Mouse (Mus musculus): ENCODE results near the gene Rbm4. TPM values are rescaled to one million over a fixed set of nuclear protein-coding genes. Genes with fewer than 3 reads are reported as not detected.
A peak's percentile ranks its signal among the peaks of the same experiment; 100 is the strongest.
"Not testable (repeated sequence)": the region's sequence is repeated elsewhere in the genome, so short reads cannot be mapped to it uniquely, and the experiment has no call there.

Gene Rbm4
- polyA plus RNA-seq, 1 experiment from 2014 or later: 59.8 TPM

GRCm38 (mm10) chr19:4829156-4829555 lies 35.5 kb upstream of the Rbm4 start:
- Histone ChIP-seq H3K4me3 (ENCODE audit: low read depth, low read length) (no peak overlapping the region), H3K9me3 (ENCODE audit: control insufficient read depth, low read length) (no peaks in the 10 kb centered on the region), H3K27ac (ENCODE audit: low read depth) (no peak overlapping the region), H3K4me1 (replicated peaks; ENCODE audit: control insufficient read depth, insufficient read depth, low read length) (no peaks in the 10 kb centered on the region), H3K27me3 (replicated peaks; ENCODE audit: control insufficient read depth, insufficient read depth, low read length) (no peaks in the 10 kb centered on the region), H3K4me2 (ENCODE audit: low read length) (no peak overlapping the region), H3K36me3 (ENCODE audit: control insufficient read depth, insufficient read depth, low read length) (peaks cover 32% of the 10 kb centered on the region), H3K9ac (ENCODE audit: low read length) (no peak overlapping the region)
- DNase-seq (ENCODE audit: low spot score) (no peak), ATAC-seq (replicated peaks; ENCODE audit: low FRiP score, low TSS enrichment, low read depth) (no peak)
- WGBS: 69% methylated on average over 7 of the region's 7 CpGs

- H3K4me2 ChIP-seq (ENCODE audit: low read length): no peak overlapping the region
- ATAC-seq (replicated peaks; ENCODE audit: low FRiP score, low TSS enrichment, low read depth): peak; percentile 79
These were observed 34.9 kb upstream of the Rbm4 start for GRCm38 (mm10) chr19:4828444-4829114.

GRCm38 (mm10) chr19:4820678-4821303 lies 27.1 kb upstream of the Rbm4 start:
- no peaks in the 10 kb centered on the region for H3K27me3 ChIP-seq (replicated peaks; ENCODE audit: control insufficient read depth, insufficient read depth, low read length)
- ATAC-seq (replicated peaks; ENCODE audit: low FRiP score, low TSS enrichment, low read depth): 0 out of 2 replicates have a peak, but pooled peaks have one; percentile 47
- no peak overlapping the region for H3K4me2 ChIP-seq (ENCODE audit: low read length)
- no peak overlapping the region for H3K27ac ChIP-seq (ENCODE audit: low read depth)
- H3K4me3 ChIP-seq (ENCODE audit: low read depth, low read length): no peak overlapping the region
- H3K9me3 ChIP-seq (ENCODE audit: control insufficient read depth, low read length): no peaks in the 10 kb centered on the region
- no peaks in the 10 kb centered on the region for H3K4me1 ChIP-seq (replicated peaks; ENCODE audit: control insufficient read depth, insufficient read depth, low read length)
- WGBS: 70% methylated on average over 5 of the region's 5 CpGs
- peak; percentile 60 for DNase-seq (ENCODE audit: low spot score)
- peaks cover 12% of the 10 kb centered on the region for H3K36me3 ChIP-seq (ENCODE audit: control insufficient read depth, insufficient read depth, low read length)
- H3K9ac ChIP-seq (ENCODE audit: low read length): no peak overlapping the region

More at GRCm38 (mm10) chr19:4828444-4829114, 34.9 kb upstream of the Rbm4 start:
- DNase-seq (ENCODE audit: low spot score): no peak
- H3K4me1 ChIP-seq (replicated peaks; ENCODE audit: control insufficient read depth, insufficient read depth, low read length): no peaks in the 10 kb centered on the region
- no peaks in the 10 kb centered on the region for H3K9me3 ChIP-seq (ENCODE audit: control insufficient read depth, low read length)
- peaks cover 28% of the 10 kb centered on the region for H3K36me3 ChIP-seq (ENCODE audit: control insufficient read depth, insufficient read depth, low read length)
- WGBS: 54% methylated on average over 16 of the region's 16 CpGs
- H3K4me3 ChIP-seq (ENCODE audit: low read depth, low read length): no peak overlapping the region
- no peak overlapping the region for H3K9ac ChIP-seq (ENCODE audit: low read length)
- no peaks in the 10 kb centered on the region for H3K27me3 ChIP-seq (replicated peaks; ENCODE audit: control insufficient read depth, insufficient read depth, low read length)
- no peak overlapping the region for H3K27ac ChIP-seq (ENCODE audit: low read depth)

- no peak overlapping the region for H3K4me2 ChIP-seq (ENCODE audit: low read length)
- H3K9ac ChIP-seq (ENCODE audit: low read length): no peak overlapping the region
- WGBS: 45% methylated on average over 1 of the region's 1 CpGs
- H3K27me3 ChIP-seq (replicated peaks; ENCODE audit: control insufficient read depth, insufficient read depth, low read length): no peaks in the 10 kb centered on the region
- no peak overlapping the region for H3K4me3 ChIP-seq (ENCODE audit: low read depth, low read length)
- DNase-seq (ENCODE audit: low spot score) (peak; percentile 54), ATAC-seq (replicated peaks; ENCODE audit: low FRiP score, low TSS enrichment, low read depth) (peak; percentile 69; the same call in 1 of the 2 replicates)
- H3K36me3 ChIP-seq (ENCODE audit: control insufficient read depth, insufficient read depth, low read length): no peaks in the 10 kb centered on the region
- H3K27ac ChIP-seq (ENCODE audit: low read depth): no peak overlapping the region
- H3K4me1 ChIP-seq (replicated peaks; ENCODE audit: control insufficient read depth, insufficient read depth, low read length): 0 out of 2 replicates have a peak, but pooled peaks cover 2% of the 10 kb centered on the region
- no peaks in the 10 kb centered on the region for H3K9me3 ChIP-seq (ENCODE audit: control insufficient read depth, low read length)
These were observed 23.6 kb upstream of the Rbm4 start for GRCm38 (mm10) chr19:4817182-4817835.

- Histone ChIP-seq H3K4me3 (ENCODE audit: low read depth, low read length) (no peak overlapping the region), H3K9me3 (ENCODE audit: control insufficient read depth, low read length) (no peaks in the 10 kb centered on the region), H3K36me3 (ENCODE audit: control insufficient read depth, insufficient read depth, low read length) (no peaks in the 10 kb centered on the region), H3K4me2 (ENCODE audit: low read length) (no peak overlapping the region), H3K27me3 (replicated peaks; ENCODE audit: control insufficient read depth, insufficient read depth, low read length) (no peaks in the 10 kb centered on the region), H3K4me1 (replicated peaks; ENCODE audit: control insufficient read depth, insufficient read depth, low read length) (peaks cover 14% of the 10 kb centered on the region; the same call in 1 of the 2 replicates), H3K9ac (ENCODE audit: low read length) (no peak overlapping the region), H3K27ac (ENCODE audit: low read depth) (no peak overlapping the region)
- peak; percentile 61 for DNase-seq (ENCODE audit: low spot score)
- ATAC-seq (replicated peaks; ENCODE audit: low FRiP score, low TSS enrichment, low read depth): no peak
- 84% methylated on average over 6 of the region's 6 CpGs for WGBS
These were observed 19.3 kb upstream of the Rbm4 start for GRCm38 (mm10) chr19:4813015-4813414.

- Histone ChIP-seq H3K9ac (ENCODE audit: low read length) (peak overlapping the region; percentile 72), H3K4me2 (ENCODE audit: low read length) (peak overlapping the region; percentile 64), H3K4me1 (replicated peaks; ENCODE audit: control insufficient read depth, insufficient read depth, low read length) (peaks cover 14% of the 10 kb centered on the region; the same call in 1 of the 2 replicates), H3K27ac (ENCODE audit: low read depth) (peak overlapping the region; percentile 94), H3K4me3 (ENCODE audit: low read depth, low read length) (peak overlapping the region; percentile 97)
- 74% methylated on average over 8 of the region's 8 CpGs for WGBS
- H3K9me3 ChIP-seq (ENCODE audit: control insufficient read depth, low read length); H3K36me3 ChIP-seq (ENCODE audit: control insufficient read depth, insufficient read depth, low read length); ATAC-seq (replicated peaks; ENCODE audit: low FRiP score, low TSS enrichment, low read depth); H3K27me3 ChIP-seq (replicated peaks; ENCODE audit: control insufficient read depth, insufficient read depth, low read length): not testable (repeated sequence)
- peak; percentile 52 for DNase-seq (ENCODE audit: low spot score)
These were observed 18.7 kb upstream of the Rbm4 start for GRCm38 (mm10) chr19:4812334-4812949.

- Histone ChIP-seq H3K4me3 (ENCODE audit: low read depth, low read length) (peak overlapping the region; percentile 97), H3K9ac (ENCODE audit: low read length) (peak overlapping the region; percentile 72), H3K27me3 (replicated peaks; ENCODE audit: control insufficient read depth, insufficient read depth, low read length) (no peaks in the 10 kb centered on the region), H3K4me2 (ENCODE audit: low read length) (peak overlapping the region; percentile 64), H3K27ac (ENCODE audit: low read depth) (peak overlapping the region; percentile 94), H3K36me3 (ENCODE audit: control insufficient read depth, insufficient read depth, low read length) (no peaks in the 10 kb centered on the region), H3K9me3 (ENCODE audit: control insufficient read depth, low read length) (no peaks in the 10 kb centered on the region), H3K4me1 (replicated peaks; ENCODE audit: control insufficient read depth, insufficient read depth, low read length) (peaks cover 14% of the 10 kb centered on the region; the same call in 1 of the 2 replicates)
- DNase-seq (ENCODE audit: low spot score) (no peak), ATAC-seq (replicated peaks; ENCODE audit: low FRiP score, low TSS enrichment, low read depth) (peak; percentile 61)
- 3% methylated on average over 12 of the region's 12 CpGs for WGBS
These were observed 18.2 kb upstream of the Rbm4 start for GRCm38 (mm10) chr19:4811909-4812242.

GRCm38 (mm10) chr19:4811063-4811908 lies 17.6 kb upstream of the Rbm4 start, which contains the start of the genes Gm21992 and Rbm14:
Gm21992 (minus strand) TSS chr19:4811612.
Rbm14 (minus strand) TSS chr19:4811634.
- Histone ChIP-seq H3K27me3 (replicated peaks; ENCODE audit: control insufficient read depth, insufficient read depth, low read length) (no peaks in the 10 kb centered on the region), H3K4me3 (ENCODE audit: low read depth, low read length) (peak within 1 kb of the TSS; percentile 97), H3K36me3 (ENCODE audit: control insufficient read depth, insufficient read depth, low read length) (no peaks in the 10 kb centered on the region), H3K4me2 (ENCODE audit: low read length) (peak within 1 kb of the TSS; percentile 95), H3K9ac (ENCODE audit: low read length) (peak within 1 kb of the TSS; percentile 82), H3K4me1 (replicated peaks; ENCODE audit: control insufficient read depth, insufficient read depth, low read length) (peaks cover 14% of the 10 kb centered on the region; the same call in 1 of the 2 replicates), H3K9me3 (ENCODE audit: control insufficient read depth, low read length) (no peaks in the 10 kb centered on the region), H3K27ac (ENCODE audit: low read depth) (peak within 1 kb of the TSS; percentile 94)
- under 1% methylated on average over 83 of the region's 83 CpGs for WGBS
- peak; percentile 99 for ATAC-seq (replicated peaks; ENCODE audit: low FRiP score, low TSS enrichment, low read depth)
- peak; percentile 99 for DNase-seq (ENCODE audit: low spot score)
